Mouse (Mus musculus) R1 (cell line): ENCODE data around the gene Zfp759.
"Not testable (repeated sequence)": the region's sequence is repeated elsewhere in the genome, so short reads cannot be mapped to it uniquely, and the experiment has no call there.

ENCODE experiments used
- DNase-seq: peaks from one replicate; pipeline ENCODE4 v3.0.0-alpha.2; 2018; ENCODE audit warnings: low read depth, low spot score

Gene Zfp759

DNA sequence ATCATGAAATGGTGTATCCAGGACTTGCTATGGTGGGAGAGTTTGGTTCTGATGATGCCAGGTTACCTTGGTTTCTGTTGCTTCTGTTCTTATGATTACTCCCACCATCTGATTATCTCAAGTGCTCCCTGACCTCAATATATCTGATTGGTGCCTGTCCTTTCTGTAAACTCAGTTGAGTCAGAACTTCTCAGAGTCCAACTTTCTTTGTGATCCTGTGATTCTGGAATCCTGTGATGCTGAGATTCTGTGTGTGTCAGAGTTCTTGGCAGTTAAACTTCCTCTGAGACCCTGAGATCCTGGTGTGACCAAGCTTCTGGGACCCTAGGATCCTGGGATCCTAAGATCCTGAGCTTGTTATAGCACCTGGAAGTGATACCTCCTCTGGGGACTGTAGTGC is at the start of gene Zfp759:
TSS of gene Zfp759 (plus strand) at position 301 of the 400 bp plus-strand sequence.
- not testable (repeated sequence) for DNase-seq

DNA sequence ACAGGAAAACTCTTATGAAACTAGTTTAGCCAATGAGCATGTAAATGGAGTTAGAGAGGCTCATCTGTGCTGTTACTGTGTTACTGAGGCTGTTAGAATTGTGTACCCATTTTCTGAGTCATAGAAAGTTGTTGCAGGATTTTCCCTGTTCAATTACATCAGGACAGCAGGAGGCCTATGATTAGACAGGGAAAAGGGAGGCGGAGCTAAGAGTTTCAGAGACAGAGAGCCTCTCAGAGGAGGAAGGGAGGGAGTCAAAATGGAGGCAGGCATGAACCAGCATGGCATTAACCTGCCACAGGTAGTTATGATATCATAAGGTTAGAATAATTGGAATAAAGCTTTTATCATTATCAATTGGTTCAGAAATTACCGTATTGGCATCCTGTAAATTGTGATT is 48.7 kb upstream of the Zfp759 start:
- DNase-seq = peak; percentile 77

DNA sequence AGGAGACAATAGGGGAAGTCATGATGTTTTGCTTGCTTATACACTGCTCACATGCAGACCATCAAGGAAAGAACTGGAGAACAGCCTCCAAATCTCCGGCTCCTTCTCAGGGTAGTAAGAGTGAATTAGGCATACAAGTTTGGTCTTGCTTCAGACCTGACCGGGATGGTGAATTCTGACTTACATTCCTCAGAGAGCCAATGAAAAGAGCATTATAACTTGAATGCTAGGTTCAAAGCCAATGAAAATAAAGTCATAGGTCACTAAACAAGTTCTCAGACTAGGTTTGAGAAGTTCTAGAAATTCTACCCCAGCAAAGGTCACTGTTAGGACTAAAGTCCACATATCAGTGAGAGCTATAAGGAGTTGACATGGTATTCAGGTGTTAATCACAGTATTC is 44.2 kb upstream of the Zfp759 start:
- DNase-seq = no peak

- peak; percentile 93 for DNase-seq
Observed at GRCm38 (mm10) chr13:67081142-67081713, 40.2 kb upstream of the Zfp759 start.

DNA sequence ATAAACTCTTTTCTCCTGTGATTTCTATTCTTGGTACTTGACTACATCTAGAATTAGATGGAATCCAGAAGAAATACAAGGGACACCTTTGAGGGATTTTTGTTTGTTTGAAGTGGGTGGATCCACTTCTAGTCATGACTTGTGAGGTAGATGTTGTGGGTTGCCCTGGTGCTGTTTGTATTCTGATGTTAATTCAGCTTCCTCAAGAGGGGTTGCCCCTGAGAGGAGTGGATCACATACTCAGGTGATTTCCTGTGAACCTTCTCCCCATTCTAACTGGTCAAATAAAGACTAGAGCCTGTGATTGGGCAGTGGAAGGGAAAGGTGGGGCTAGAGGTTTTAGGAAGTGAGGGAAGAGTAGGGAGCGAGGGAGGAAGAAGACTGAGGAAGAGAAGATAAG is 39.5 kb upstream of the Zfp759 start:
- peak; percentile 89 for DNase-seq

- no peak for DNase-seq
Observed at GRCm38 (mm10) chr13:67090154-67090553, 31.3 kb upstream of the Zfp759 start.

DNA sequence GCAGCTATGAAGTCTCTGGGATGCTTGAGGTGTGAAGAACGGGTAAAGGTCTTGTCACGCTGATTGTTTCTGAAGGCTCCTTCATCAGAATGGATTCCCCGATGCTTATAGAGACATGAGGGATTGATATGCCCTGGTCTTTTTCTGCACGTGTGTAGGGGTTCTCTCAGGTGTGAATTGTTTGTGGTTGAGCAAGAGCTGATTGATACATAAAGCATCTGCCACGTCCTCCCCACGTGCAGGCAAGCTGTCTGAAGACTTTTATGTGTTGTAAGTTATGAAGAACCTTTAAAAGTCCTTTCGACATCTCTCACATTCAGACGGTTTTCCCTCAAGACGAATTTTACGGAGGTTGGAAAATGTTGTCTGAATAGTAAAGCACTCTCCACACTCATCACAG is 23.6 kb upstream of the Zfp759 start, which contains the start of gene Zfp708:
TSS of gene Zfp708 (minus strand) at position 101 of the 400 bp plus-strand sequence.
- DNase-seq = no peak

GRCm38 (mm10) chr13:67107681-67108080 is 13.8 kb upstream of the Zfp759 start:
- DNase-seq = no peak

DNA sequence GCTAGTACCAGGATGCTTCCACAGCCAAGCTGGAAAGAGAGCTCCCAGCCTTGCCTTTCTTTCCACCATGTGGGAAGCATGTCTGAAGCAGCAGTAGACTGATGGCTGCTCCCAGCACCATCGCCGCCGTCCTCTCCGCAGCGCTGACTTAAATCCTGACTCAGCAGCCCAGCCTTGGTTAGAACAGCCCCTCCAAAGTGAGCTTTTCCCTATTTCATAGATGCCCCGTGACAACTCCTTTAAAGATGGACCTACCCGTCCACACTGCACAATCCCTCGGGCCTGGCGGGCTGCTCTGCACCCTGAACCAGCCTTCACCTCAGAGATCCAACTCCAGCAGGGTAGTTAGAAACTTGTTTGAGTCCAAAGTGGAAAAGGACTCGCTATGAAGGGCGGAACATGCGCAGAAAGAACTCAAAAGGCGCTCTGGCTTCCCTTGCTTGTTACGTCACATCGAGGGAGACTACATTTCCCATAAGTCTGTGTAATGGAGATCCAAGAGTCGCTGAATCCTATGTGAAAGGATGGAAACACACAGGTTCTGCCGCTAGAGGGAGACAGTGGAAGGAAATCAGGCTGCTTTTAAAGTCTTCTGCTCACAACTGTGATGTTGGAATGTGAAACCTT is 13.2 kb upstream of the Zfp759 start, which contains the start of gene Gm28557:
TSS of gene Gm28557 (minus strand) at position 411 of the 627 bp plus-strand sequence.
- peak; percentile 99 for DNase-seq

DNA sequence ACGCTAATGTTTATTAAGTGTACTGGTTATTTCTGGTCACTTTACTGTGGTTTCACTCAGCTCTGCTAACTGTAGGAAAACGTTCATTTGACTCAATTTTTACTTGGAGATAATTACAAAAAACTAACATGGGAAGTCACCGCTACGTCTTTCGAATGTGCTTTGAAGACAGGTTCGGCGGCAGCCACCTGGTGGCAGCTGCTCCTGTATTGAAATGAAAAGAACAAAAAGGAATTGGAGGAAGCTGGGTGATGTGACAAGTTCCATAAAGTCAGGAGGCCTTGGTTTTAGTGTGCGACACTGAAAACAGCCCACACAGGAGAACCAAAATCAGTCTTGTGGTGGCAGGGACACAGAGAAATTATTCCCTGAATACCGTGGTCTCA is 12.6 kb upstream of the Zfp759 start:
- no peak for DNase-seq

- peak; percentile 43 for DNase-seq
Observed at GRCm38 (mm10) chr13:67112096-67112495, 9.4 kb upstream of the Zfp759 start.

GRCm38 (mm10) chr13:67113287-67113686 is 8.2 kb upstream of the Zfp759 start:
- DNase-seq = no peak

DNA sequence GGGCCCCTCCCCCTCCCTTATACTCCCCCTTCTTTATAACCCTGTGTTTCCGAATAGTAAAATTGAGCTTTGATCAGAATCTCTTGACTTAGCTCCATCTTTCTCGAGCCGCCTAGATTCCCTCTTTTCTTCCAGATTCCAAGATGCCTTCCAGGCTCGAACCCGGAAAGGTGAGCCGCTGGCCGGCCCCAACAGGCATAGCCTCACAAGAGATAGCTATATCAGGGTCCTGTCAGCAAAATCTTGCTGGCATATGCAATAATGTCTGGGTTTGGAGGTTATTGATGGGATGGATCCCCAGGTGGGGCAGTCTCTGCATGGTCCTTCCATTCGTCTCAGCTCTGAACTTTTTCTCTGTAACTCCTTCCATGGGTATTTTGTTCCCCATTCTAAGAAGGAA is 5.3 kb upstream of the Zfp759 start, which contains the start of gene Rslcan18:
TSS of gene Rslcan18 (minus strand) at position 101 of the 400 bp plus-strand sequence.
- DNase-seq = not testable (repeated sequence)

GRCm38 (mm10) chr13:67124460-67124859 is 3.0 kb downstream of the Zfp759 start:
- no peak for DNase-seq

- DNase-seq = not testable (repeated sequence)
Observed at GRCm38 (mm10) chr13:67127507-67127906, 6.0 kb downstream of the Zfp759 start.

DNA sequence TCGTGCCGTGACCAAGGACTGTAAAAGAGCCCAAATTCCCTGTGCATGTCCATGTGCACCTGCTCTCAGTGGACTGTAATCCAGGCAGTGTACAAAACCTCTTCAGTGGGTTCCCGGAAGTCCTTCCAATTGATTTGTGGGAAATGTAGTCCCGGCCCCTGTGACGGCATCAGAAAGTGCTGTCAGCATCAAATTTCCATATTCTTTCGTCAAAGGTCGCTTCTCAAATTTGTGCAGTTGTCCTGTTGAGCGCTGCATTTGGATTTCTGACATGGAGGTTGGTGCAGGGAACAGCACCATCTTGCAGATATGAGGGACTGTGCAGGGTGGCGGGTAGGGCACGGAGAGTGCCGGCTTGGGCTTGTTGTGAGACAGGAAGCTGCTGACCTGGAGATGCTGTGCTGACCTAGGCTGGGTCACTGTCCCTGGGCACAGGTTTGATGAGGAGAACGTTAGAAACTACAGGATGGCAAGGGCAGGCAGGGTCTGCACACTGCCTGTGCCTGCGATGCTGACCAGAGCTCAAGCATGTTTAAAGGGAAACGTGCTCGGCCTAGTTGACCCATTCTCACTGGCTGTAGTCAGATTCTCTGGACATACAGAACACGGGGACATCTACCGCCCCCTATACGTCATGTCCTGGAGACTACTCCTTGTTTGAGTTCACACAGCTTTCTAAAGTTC is 6.7 kb downstream of the Zfp759 start:
- DNase-seq = peak; percentile 96

DNA sequence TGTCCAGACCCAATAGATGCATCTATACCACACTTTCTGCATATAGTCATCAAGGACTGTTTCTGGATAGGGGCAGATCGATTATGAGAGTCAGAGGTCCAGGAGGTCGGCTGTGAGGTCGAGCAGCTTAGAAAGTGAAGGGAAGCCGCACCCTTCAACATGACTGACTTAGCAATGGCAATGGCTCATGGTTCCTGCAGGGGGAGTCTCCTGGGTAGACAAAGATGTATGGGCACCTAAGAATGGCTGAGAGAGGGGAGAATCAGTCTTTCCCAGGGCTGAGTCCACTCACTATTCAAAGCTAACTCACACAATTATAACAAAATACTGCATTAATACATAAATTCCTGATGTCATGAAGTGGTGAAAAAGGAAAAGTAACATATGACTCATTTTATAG is 44.7 kb downstream of the Zfp759 start:
- not testable (repeated sequence) for DNase-seq

DNA sequence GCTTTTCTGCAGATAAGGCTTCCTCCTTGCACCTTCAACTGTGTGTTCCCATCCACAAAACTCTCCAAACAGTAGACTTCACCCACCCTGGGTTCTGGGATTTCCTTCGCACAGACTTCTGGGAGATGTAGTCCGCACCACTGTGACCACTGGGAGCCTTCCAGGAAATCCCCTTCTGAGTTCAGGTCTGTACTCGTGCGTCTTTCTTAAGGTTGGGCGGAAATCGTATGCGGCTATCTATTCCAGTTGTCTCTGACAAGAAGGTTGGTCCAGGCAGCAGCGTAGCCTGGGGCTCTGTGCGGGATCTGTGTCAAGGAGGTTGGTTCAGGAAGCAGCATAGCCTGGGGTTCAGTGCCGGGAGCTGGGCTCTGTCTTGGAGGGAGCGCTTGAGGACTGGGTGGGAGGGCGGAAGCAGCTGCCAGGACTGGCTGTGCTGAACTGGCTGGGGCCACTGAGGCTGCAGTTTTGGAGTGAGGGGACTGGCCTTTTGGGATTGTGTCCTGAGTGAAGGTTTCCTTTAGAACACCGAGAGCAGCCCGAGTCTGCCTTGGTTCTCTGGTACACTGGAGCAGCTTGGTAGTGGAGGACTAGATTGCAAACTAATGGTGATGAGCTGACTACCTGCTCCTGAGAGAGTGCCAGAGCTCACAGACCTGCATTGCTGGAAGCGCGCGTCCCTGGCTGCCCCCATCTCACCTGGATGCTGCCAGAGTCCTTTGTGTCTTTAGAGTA is 51.7 kb downstream of the Zfp759 start, which contains the start of gene Rsl1:
TSS of gene Rsl1 (plus strand) at position 192 of the 732 bp plus-strand sequence.
- peak; percentile 86 for DNase-seq

GRCm38 (mm10) chr13:67173723-67174055 is 52.2 kb downstream of the Zfp759 start:
- DNase-seq = peak; percentile 13
